Mouse (Mus musculus): Measurements from ENCODE around the gene Olfr764-ps1.
"Not testable (repeated sequence)": the region's sequence is repeated elsewhere in the genome, so short reads cannot be mapped to it uniquely, and the experiment has no call there.

GRCm38 (mm10) chr10:129049898-129050297 is 10.2 kb upstream of the Olfr764-ps1 start, which contains the start of gene Olfr765:
- TF ChIP-seq CTCF (IDR thresholded peaks at IDR 0.05; ENCODE audit: insufficient read depth, low read length); POLR2A (IDR thresholded peaks at IDR 0.05; ENCODE audit: borderline replicate concordance, extremely low read depth, low read depth, low read length): not testable (repeated sequence)
